Mouse (Mus musculus): ENCODE data around the gene Pam. TPM values are rescaled to one million over a fixed set of nuclear protein-coding genes. Genes with fewer than 3 reads are reported as not detected.

Gene Pam
- total and polyA plus RNA-seq, 3 experiments: not detected

DNA sequence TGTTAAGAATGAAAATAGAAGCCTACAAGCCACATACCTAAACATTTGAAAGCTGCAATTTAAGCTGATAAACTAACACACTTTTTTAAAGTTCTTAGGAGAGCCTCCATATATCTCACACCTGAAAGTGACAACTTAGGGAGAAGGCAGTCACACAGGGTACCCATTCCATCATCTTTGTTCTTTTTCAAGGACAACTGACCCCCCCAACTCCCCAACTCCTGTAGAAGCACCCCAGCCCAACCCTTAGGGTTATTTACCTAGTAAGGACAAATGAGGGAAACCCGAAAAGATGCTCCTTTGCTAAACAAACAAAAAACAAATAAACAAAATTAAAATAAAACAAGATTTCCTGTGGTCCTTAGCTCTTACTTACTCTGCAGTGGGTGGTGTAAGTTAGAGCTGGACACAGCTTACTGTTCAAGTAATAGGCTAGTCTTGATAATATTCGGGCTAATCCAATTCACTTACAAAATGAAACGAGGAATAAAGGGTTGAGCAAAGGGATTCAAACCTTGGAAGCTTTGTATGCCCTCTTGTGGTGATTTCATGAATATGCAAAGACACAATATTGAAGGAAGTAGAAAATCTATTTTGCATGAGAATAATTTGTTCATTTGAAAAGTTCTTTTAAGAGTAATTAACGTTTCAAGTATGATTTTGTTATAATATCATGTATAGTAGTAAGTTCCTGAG, 293.1 kb downstream of the Pam start:
- no peaks in the 10 kb centered on the region for H3K9me3 ChIP-seq (replicated peaks; ENCODE audit: insufficient read depth, low read length)
- H3K79me2 ChIP-seq (ENCODE audit: control insufficient read depth, insufficient read depth, low read length, poor library complexity): no peaks in the 10 kb centered on the region
- peaks cover 0 to 2% of the 10 kb centered on the region in 2 experiments; a peak in 3 of 4 replicates for H3K4me1 ChIP-seq (ENCODE audit: control insufficient read depth in 1 of 2, insufficient read depth in 2 of 2, low read length in 2 of 2)
- peak overlapping the region; percentile 73 for H3K9ac ChIP-seq (ENCODE audit: control insufficient read depth, low read depth, low read length, poor library complexity, severe bottlenecking)
- DNase-seq (ENCODE audit: low read depth, low spot score): peak; percentile 83
- H3K4me3 ChIP-seq (ENCODE audit: control insufficient read depth in 1 of 2, insufficient read depth in 1 of 2, low read depth in 2 of 2, low read length in 2 of 2): peak overlapping the region; percentile 56 to 79
- no peaks in the 10 kb centered on the region for H3K27me3 ChIP-seq (ENCODE audit: control insufficient read depth in 1 of 2, insufficient read depth in 2 of 2, low read length in 2 of 2)
- no peak overlapping the region for H3K27ac ChIP-seq (ENCODE audit: control insufficient read depth, low read depth, low read length)
- TF ChIP-seq NRF1 (IDR thresholded peaks at IDR 0.05; ENCODE audit: insufficient read depth, low read depth, low read length, poor library complexity, severe bottlenecking) (no peak), MEF2A (IDR thresholded peaks at IDR 0.05; ENCODE audit: extremely low read depth, insufficient replicate concordance, low read depth, low read length, poor library complexity, severe bottlenecking) (no peak), ETS1 (IDR thresholded peaks at IDR 0.05; ENCODE audit: low read depth, low read length) (no peak), ZNF384 (IDR thresholded peaks at IDR 0.05; ENCODE audit: low read depth, low read length) (0 out of 2 replicates have a peak, but pooled peaks have one; percentile 31), MAFK (IDR thresholded peaks at IDR 0.05; ENCODE audit: borderline replicate concordance, low read depth, low read length) (no peak), JUND (IDR thresholded peaks at IDR 0.05; ENCODE audit: low read depth, low read length) (no peak), SMC3 (IDR thresholded peaks at IDR 0.05; ENCODE audit: low read depth, low read length) (peak; percentile 98), CHD1 (IDR thresholded peaks at IDR 0.05; ENCODE audit: low read depth, low read length) (0 out of 2 replicates have a peak, but pooled peaks have one; percentile 70), RCOR1 (IDR thresholded peaks at IDR 0.05; ENCODE audit: low read depth, low read length) (0 out of 2 replicates have a peak, but pooled peaks have one; percentile 8), TAL1 (IDR thresholded peaks at IDR 0.05; ENCODE audit: low read length) (no peak), MYB (IDR thresholded peaks at IDR 0.05; ENCODE audit: low read depth, low read length) (no peak), GABPA (IDR thresholded peaks at IDR 0.05; ENCODE audit: low read depth, low read length) (no peak), KAT2A (conservative IDR thresholded peaks at IDR 0.05; ENCODE audit: low read depth, low read length) (no peak), SIN3A (IDR thresholded peaks at IDR 0.05; ENCODE audit: low read length) (peak; percentile 77), RAD21 (IDR thresholded peaks at IDR 0.05; ENCODE audit: low read depth, low read length) (peak; percentile 98), ELF1 (IDR thresholded peaks at IDR 0.05; ENCODE audit: low read depth, low read length) (peak; percentile 38; the same call in 1 of the 2 replicates), ZC3H11A (IDR thresholded peaks at IDR 0.05; ENCODE audit: low read depth, low read length) (peak; percentile 97), BHLHE40 (IDR thresholded peaks at IDR 0.05; ENCODE audit: borderline replicate concordance, low read depth, low read length) (peak; percentile 29; the same call in 1 of the 2 replicates), HCFC1 (IDR thresholded peaks at IDR 0.05; ENCODE audit: low read depth, low read length) (peak; percentile 44; the same call in 1 of the 2 replicates), CTCF (IDR thresholded peaks at IDR 0.05 in 2 of 3, conservative IDR thresholded peaks at IDR 0.05 in 1 of 3; ENCODE audit: control insufficient read depth in 1 of 3, insufficient read depth in 1 of 3, low read depth in 2 of 3, low read length in 3 of 3, poor library complexity in 1 of 3, severe bottlenecking in 1 of 3) (peak; percentile 17 to 92 (median 73); a peak in 5 of 6 replicates), POLR2AphosphoS2 (IDR thresholded peaks at IDR 0.05; ENCODE audit: low read length) (no peak), ZKSCAN1 (IDR thresholded peaks at IDR 0.05; ENCODE audit: low read depth, low read length) (no peak)
- peaks cover 0 to 3% of the 10 kb centered on the region in 2 experiments; a peak in 2 of 4 replicates for H3K36me3 ChIP-seq (ENCODE audit: control insufficient read depth in 1 of 2, insufficient read depth in 2 of 2, low read length in 2 of 2)
